Mouse (Mus musculus): ENCODE results near the gene Igf2. TPM values are rescaled to one million over a fixed set of nuclear protein-coding genes. Genes with fewer than 3 reads are reported as not detected.

The Igf2 gene
- polyA plus RNA-seq, 1 experiment from 2014 or later: 788 TPM

DNA sequence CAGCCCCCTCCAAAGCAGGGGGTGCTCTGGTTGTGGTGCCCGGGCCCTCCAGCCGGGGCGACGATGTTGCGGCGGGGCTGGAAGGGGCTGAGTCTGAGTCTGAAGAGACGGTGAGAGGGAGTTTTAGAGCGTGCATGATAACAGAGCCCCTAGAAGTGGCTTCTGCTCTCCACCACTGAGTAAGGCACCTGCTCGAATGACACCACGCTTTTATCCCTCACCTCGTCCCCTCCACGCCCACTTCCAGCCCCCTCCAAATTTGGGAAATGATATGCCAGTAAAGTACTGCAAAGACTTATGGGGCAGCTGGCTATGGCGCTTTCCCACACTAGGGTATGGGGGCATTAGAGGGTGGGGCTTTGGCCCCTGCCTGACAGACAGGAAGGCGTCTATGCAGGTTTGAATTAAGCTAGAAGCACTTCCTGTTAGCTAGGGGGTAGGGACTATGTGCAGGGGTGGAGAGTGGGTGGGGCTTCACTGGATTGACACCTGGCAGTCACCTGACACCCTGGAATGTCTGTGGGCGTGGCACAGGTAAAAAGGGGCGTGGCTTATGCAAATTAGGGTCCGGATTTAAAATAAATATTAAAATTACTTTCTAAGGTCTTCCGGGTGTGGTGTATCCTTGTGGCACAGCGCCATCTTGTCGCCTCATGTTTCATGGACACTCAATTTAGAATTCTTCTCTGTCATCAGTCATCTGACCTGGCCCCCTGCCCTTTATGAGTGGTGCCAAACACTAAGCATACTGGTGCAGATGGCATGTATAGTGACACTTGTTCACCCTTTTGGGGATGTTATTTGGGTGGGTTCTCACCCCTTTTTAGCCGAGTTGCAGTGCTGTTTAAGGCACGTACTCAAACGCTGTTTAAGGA is 3.4 kb upstream of the Igf2 start, which contains the start of gene Gm49394:
Gene Gm49394 (minus strand): TSS at position 192 of the 875 bp plus-strand sequence.
- H3K4me2 ChIP-seq (ENCODE audit: low read depth, low read length): no peak within 1 kb of the TSS
- H3K9ac ChIP-seq (ENCODE audit: low read length): no peak within 1 kb of the TSS
- H3K27me3 ChIP-seq (ENCODE audit: control insufficient read depth, insufficient read depth, low read length): peaks cover 17% of the 10 kb centered on the region
- no peak for ATAC-seq (ENCODE audit: insufficient read depth, low FRiP score)
- H3K27ac ChIP-seq (ENCODE audit: low read length): no peak within 1 kb of the TSS
- peaks cover 26% of the 10 kb centered on the region for H3K9me3 ChIP-seq (replicated peaks; ENCODE audit: control insufficient read depth, low read length)
- no peak within 1 kb of the TSS for H3K4me3 ChIP-seq (replicated peaks; ENCODE audit: low read length)
- no peaks in the 10 kb centered on the region for H3K4me1 ChIP-seq (ENCODE audit: control insufficient read depth, insufficient read depth, low read length)
- H3K36me3 ChIP-seq (ENCODE audit: control insufficient read depth, insufficient read depth, low read length): peaks cover 7% of the 10 kb centered on the region; the same call in 1 of the 2 replicates
- 81% methylated on average over 23 of the region's 23 CpGs for WGBS

DNA sequence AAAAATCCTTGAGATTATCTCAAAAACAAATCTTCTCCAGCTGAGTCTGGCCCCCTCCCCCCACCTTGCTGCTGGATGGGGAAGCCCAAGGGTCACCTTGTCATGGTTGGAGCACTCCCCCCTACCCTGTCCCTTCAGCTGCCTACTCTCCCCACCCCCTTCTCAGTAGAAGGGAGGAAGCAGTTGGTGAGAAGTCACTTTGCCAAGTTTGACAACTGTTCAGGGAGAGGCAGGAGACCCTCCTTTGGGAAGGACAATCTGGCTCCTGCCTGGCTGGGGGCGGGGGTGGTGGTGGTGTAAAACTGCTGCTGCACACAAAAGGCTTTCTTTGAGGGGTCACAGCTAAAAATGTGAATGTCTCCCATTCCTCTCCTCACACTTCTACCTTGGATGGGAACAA is 1.7 kb upstream of the Igf2 start:
- WGBS: 85% methylated on average over 1 of the region's 1 CpGs
- H3K9ac ChIP-seq (ENCODE audit: low read length): no peak overlapping the region
- H3K4me2 ChIP-seq (ENCODE audit: low read depth, low read length): no peak overlapping the region
- peaks cover 7% of the 10 kb centered on the region; the same call in 1 of the 2 replicates for H3K36me3 ChIP-seq (ENCODE audit: control insufficient read depth, insufficient read depth, low read length)
- H3K4me3 ChIP-seq (replicated peaks; ENCODE audit: low read length): no peak overlapping the region
- no peak overlapping the region for H3K27ac ChIP-seq (ENCODE audit: low read length)
- H3K27me3 ChIP-seq (ENCODE audit: control insufficient read depth, insufficient read depth, low read length): peaks cover 34% of the 10 kb centered on the region
- no peaks in the 10 kb centered on the region for H3K4me1 ChIP-seq (ENCODE audit: control insufficient read depth, insufficient read depth, low read length)
- H3K9me3 ChIP-seq (replicated peaks; ENCODE audit: control insufficient read depth, low read length): peaks cover 26% of the 10 kb centered on the region
- no peak for ATAC-seq (ENCODE audit: insufficient read depth, low FRiP score)

DNA sequence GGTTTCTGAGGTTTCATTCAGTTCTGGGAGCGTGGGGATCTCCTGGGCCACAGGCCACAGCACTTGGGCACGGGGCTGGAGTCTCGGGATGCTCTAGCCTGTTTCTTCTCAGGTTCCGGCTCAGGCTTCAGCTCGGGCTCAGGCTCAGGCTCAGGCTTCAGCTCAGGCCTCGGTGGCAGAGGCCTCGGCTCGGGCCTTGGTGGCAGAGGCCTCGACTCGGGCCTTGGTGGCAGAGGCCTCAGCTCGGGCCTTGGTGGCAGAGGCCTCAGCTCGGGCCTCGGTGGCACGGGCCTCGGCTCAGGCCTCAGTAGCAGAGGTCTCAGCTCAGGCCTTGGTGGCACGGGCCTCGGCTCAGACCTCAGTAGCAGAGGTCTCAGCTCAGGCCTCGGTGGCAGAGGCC is 905 bp upstream of the Igf2 start:
- WGBS: 91% methylated on average over 18 of the region's 18 CpGs
- Histone ChIP-seq H3K36me3 (ENCODE audit: control insufficient read depth, insufficient read depth, low read length) (peaks cover 7% of the 10 kb centered on the region; the same call in 1 of the 2 replicates), H3K4me3 (replicated peaks; ENCODE audit: low read length) (no peak overlapping the region), H3K9me3 (replicated peaks; ENCODE audit: control insufficient read depth, low read length) (peaks cover 26% of the 10 kb centered on the region), H3K9ac (ENCODE audit: low read length) (no peak overlapping the region), H3K4me2 (ENCODE audit: low read depth, low read length) (no peak overlapping the region), H3K27ac (ENCODE audit: low read length) (no peak overlapping the region), H3K4me1 (ENCODE audit: control insufficient read depth, insufficient read depth, low read length) (no peaks in the 10 kb centered on the region), H3K27me3 (ENCODE audit: control insufficient read depth, insufficient read depth, low read length) (peaks cover 41% of the 10 kb centered on the region)
- no peak for ATAC-seq (ENCODE audit: insufficient read depth, low FRiP score)

DNA sequence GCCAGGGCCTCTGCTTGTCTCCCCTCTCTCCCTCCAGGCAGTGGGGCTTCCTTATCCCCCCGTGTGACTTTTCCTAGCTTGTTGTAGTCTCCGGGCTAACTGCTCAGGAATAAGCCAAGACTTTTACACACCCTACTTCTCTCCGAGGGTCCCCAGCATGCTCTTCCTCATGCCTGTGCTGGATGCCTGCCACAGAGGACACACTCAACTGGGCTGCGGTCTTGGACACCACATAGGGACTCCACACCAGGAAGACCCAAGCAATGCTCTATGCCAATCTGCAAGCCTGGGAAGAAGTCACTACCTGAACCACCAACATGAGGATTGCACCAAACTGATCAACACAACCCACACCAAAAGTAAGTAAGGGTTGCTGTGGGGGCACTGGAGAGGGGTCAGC is 507 bp downstream of the Igf2 start:
- Histone ChIP-seq H3K27me3 (ENCODE audit: control insufficient read depth, insufficient read depth, low read length) (peaks cover 46% of the 10 kb centered on the region), H3K9ac (ENCODE audit: low read length) (no peak overlapping the region), H3K9me3 (replicated peaks; ENCODE audit: control insufficient read depth, low read length) (peaks cover 20% of the 10 kb centered on the region), H3K27ac (ENCODE audit: low read length) (peak overlapping the region; percentile 10; the same call in 1 of the 2 replicates), H3K36me3 (ENCODE audit: control insufficient read depth, insufficient read depth, low read length) (peaks cover 7% of the 10 kb centered on the region; the same call in 1 of the 2 replicates), H3K4me1 (ENCODE audit: control insufficient read depth, insufficient read depth, low read length) (no peaks in the 10 kb centered on the region), H3K4me2 (ENCODE audit: low read depth, low read length) (no peak overlapping the region), H3K4me3 (replicated peaks; ENCODE audit: low read length) (no peak overlapping the region)
- 68% methylated on average over 4 of the region's 4 CpGs for WGBS
- ATAC-seq (ENCODE audit: insufficient read depth, low FRiP score): no peak

DNA sequence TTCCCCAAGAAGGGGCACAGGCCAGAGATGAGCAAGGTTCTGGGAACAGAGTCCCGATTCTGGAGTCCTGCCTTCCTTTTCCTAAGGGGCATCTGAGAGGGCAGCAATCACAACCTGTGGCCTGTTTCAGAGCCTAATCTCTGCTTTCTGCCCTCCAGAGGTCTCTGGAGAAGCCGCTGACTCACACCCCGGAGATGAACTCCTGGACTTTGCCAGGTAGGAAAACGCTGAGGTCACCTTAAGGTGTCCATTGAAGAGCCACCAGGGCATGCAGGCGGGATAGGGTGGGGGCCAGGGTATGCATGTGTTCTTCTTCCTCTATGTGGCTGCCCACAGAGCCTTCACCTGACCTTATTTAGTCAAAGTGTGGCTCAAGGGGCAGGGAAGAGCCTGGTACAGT is 1.3 kb downstream of the Igf2 start:
- H3K36me3 ChIP-seq (ENCODE audit: control insufficient read depth, insufficient read depth, low read length): peaks cover 7% of the 10 kb centered on the region; the same call in 1 of the 2 replicates
- no peak overlapping the region for H3K9ac ChIP-seq (ENCODE audit: low read length)
- no peak overlapping the region for H3K27ac ChIP-seq (ENCODE audit: low read length)
- H3K9me3 ChIP-seq (replicated peaks; ENCODE audit: control insufficient read depth, low read length): peaks cover 14% of the 10 kb centered on the region
- 54% methylated on average over 5 of the region's 5 CpGs for WGBS
- H3K27me3 ChIP-seq (ENCODE audit: control insufficient read depth, insufficient read depth, low read length): peaks cover 53% of the 10 kb centered on the region
- H3K4me3 ChIP-seq (replicated peaks; ENCODE audit: low read length): no peak overlapping the region
- no peak overlapping the region for H3K4me2 ChIP-seq (ENCODE audit: low read depth, low read length)
- ATAC-seq (ENCODE audit: insufficient read depth, low FRiP score): no peak
- H3K4me1 ChIP-seq (ENCODE audit: control insufficient read depth, insufficient read depth, low read length): no peaks in the 10 kb centered on the region

DNA sequence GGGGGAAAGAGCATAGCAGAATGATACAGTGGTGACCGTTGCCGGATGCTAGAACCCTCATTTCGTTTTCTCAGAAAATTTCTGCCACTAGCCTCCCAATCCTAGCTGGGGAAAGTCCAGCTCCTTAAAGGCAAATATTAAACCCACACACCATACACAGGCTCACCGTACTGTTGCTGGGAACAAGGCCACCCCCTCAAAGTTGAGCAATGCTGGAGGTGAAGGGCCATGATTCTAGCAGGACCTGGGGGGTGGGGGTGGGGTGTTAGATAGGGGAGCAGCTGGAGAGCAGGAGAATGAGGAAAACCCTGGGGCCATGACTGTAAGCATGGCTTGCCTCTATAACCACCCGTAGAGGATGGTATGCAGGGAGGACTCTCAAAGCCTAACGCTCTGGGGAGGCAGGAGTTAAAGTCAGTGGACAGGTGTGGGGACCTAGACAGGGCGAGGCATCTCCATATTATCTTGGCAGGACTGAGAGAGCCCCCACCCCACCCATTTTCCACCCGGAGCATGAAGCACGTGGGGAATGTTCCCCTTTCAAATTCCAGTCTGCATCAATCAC is 2.1 kb downstream of the Igf2 start:
- H3K4me1 ChIP-seq (ENCODE audit: control insufficient read depth, insufficient read depth, low read length): no peaks in the 10 kb centered on the region
- 0 out of 2 replicates have a peak overlapping the region, but pooled peaks have one; percentile 24 for H3K27ac ChIP-seq (ENCODE audit: low read length)
- H3K36me3 ChIP-seq (ENCODE audit: control insufficient read depth, insufficient read depth, low read length): peaks cover 5% of the 10 kb centered on the region; the same call in 1 of the 2 replicates
- peaks cover 6% of the 10 kb centered on the region for H3K9me3 ChIP-seq (replicated peaks; ENCODE audit: control insufficient read depth, low read length)
- peaks cover 61% of the 10 kb centered on the region for H3K27me3 ChIP-seq (ENCODE audit: control insufficient read depth, insufficient read depth, low read length)
- peak overlapping the region; percentile 73 for H3K9ac ChIP-seq (ENCODE audit: low read length)
- ATAC-seq (ENCODE audit: insufficient read depth, low FRiP score): peak; percentile 18; the same call in 1 of the 2 replicates
- WGBS: 11% methylated on average over 9 of the region's 9 CpGs
- peak overlapping the region; percentile 62 for H3K4me2 ChIP-seq (ENCODE audit: low read depth, low read length)
- peak overlapping the region; percentile 48 for H3K4me3 ChIP-seq (replicated peaks; ENCODE audit: low read length)

DNA sequence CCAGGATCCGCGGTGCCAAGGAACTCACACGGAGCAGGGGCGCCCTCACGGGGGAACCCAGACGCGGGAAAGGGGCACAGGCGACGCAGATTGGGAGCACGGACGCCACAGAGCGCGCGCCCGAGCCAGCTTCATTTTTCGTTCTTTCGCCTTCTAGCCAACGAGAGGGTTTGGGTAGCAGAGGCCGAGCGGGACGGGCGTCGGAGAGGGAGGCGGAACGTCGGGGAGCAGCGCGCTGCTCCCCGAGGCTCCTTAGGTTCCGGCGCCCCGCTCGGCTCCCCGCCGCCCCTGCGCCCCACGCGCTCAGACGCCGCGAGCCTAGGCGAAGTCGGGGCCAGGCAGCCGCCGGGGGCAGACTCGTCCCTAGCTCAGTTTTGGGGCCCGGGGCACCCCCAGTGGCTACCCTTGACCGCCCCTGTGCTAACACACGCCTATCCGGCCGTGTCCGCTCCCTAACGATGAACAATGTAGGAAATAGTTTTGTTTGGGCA is 2.6 kb downstream of the Igf2 start:
- Histone ChIP-seq H3K27me3 (ENCODE audit: control insufficient read depth, insufficient read depth, low read length) (peaks cover 66% of the 10 kb centered on the region), H3K36me3 (ENCODE audit: control insufficient read depth, insufficient read depth, low read length) (peaks cover 4% of the 10 kb centered on the region; the same call in 1 of the 2 replicates), H3K27ac (ENCODE audit: low read length) (peak overlapping the region; percentile 24; the same call in 1 of the 2 replicates), H3K4me3 (replicated peaks; ENCODE audit: low read length) (peak overlapping the region; percentile 48), H3K9me3 (replicated peaks; ENCODE audit: control insufficient read depth, low read length) (0 out of 2 replicates have a peak, but pooled peaks cover under 1% of the 10 kb centered on the region), H3K4me2 (ENCODE audit: low read depth, low read length) (peak overlapping the region; percentile 62), H3K4me1 (ENCODE audit: control insufficient read depth, insufficient read depth, low read length) (no peaks in the 10 kb centered on the region; the same call in 1 of the 2 replicates), H3K9ac (ENCODE audit: low read length) (peak overlapping the region; percentile 73)
- ATAC-seq (ENCODE audit: insufficient read depth, low FRiP score): no peak
- WGBS: 1% methylated on average over 53 of the region's 53 CpGs

DNA sequence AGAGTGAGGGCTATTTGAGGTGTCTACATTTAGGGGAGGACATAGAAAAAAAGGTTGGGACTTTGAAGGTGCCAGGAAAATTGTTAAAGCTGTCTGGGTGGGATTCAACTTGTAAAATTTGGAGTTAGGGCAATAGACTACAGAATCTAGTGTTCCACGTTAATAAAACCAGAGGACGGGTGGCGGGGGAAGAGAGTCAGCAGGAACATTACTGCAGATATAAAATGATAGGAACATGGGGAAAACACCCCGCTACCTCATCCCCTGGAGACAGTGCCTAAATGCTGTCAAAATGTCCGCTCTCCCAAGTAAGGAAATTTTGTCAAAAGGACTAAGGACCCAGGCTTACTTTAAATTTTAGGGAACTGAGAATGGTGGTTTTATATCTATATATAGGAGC is 3.5 kb downstream of the Igf2 start:
- Histone ChIP-seq H3K4me3 (replicated peaks; ENCODE audit: low read length) (peak overlapping the region; percentile 48), H3K36me3 (ENCODE audit: control insufficient read depth, insufficient read depth, low read length) (no peaks in the 10 kb centered on the region), H3K27me3 (ENCODE audit: control insufficient read depth, insufficient read depth, low read length) (peaks cover 68% of the 10 kb centered on the region), H3K27ac (ENCODE audit: low read length) (no peak overlapping the region), H3K4me2 (ENCODE audit: low read depth, low read length) (peak overlapping the region; percentile 62), H3K9me3 (replicated peaks; ENCODE audit: control insufficient read depth, low read length) (no peaks in the 10 kb centered on the region), H3K4me1 (ENCODE audit: control insufficient read depth, insufficient read depth, low read length) (no peaks in the 10 kb centered on the region; the same call in 1 of the 2 replicates), H3K9ac (ENCODE audit: low read length) (peak overlapping the region; percentile 34)
- ATAC-seq (ENCODE audit: insufficient read depth, low FRiP score): no peak
- 36% methylated on average over 5 of the region's 5 CpGs for WGBS

DNA sequence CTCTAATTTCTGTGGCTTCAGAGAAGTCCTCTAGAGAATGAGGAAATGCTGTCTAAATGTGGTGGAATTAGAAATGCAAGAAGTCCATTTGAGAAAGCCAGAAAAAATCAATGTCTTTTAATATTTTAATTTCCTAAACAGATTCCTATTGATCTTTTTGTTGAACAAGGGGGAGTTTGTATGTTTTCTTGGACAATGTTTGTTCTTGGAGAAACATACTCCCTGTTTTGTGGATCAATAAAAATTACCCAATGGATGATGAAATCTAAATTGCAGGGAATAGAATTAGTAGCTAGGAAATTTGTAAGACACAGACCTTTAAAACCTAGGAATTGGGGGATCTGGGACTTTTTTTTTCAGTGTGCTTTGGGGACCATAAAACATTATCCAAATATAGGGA is 4.8 kb downstream of the Igf2 start:
- H3K4me3 ChIP-seq (replicated peaks; ENCODE audit: low read length): peak overlapping the region; percentile 60
- peak overlapping the region; percentile 83 for H3K9ac ChIP-seq (ENCODE audit: low read length)
- peaks cover 77% of the 10 kb centered on the region for H3K27me3 ChIP-seq (ENCODE audit: control insufficient read depth, insufficient read depth, low read length)
- no peaks in the 10 kb centered on the region; the same call in 1 of the 2 replicates for H3K4me1 ChIP-seq (ENCODE audit: control insufficient read depth, insufficient read depth, low read length)
- peak overlapping the region; percentile 91; the same call in 1 of the 2 replicates for H3K27ac ChIP-seq (ENCODE audit: low read length)
- peak overlapping the region; percentile 54 for H3K4me2 ChIP-seq (ENCODE audit: low read depth, low read length)
- H3K9me3 ChIP-seq (replicated peaks; ENCODE audit: control insufficient read depth, low read length): no peaks in the 10 kb centered on the region
- no peak for ATAC-seq (ENCODE audit: insufficient read depth, low FRiP score)
- no peaks in the 10 kb centered on the region for H3K36me3 ChIP-seq (ENCODE audit: control insufficient read depth, insufficient read depth, low read length)
